Mouse (Mus musculus): ENCODE measurements around the gene Pttg1.

The Pttg1 gene

GRCm38 (mm10) chr11:43425824-43426413 lies at the start of gene Pttg1:
Gene Pttg1 (minus strand): TSS chr11:43426251.
- peak; percentile 73 to 74 for DNase-seq

- DNase-seq, result no peak
Measured at GRCm38 (mm10) chr11:43474225-43474774, 48.2 kb upstream of the Pttg1 start, which contains the start of gene C1qtnf2. Gene C1qtnf2 (plus strand): TSS chr11:43474276.

GRCm38 (mm10) chr11:43473635-43474224 lies 47.7 kb upstream of the Pttg1 start:
- no peak for DNase-seq

- no peak for DNase-seq
Measured at GRCm38 (mm10) chr11:43473115-43473514, 47.1 kb upstream of the Pttg1 start.

- no peak for DNase-seq
Measured at GRCm38 (mm10) chr11:43470881-43471820, 45.1 kb upstream of the Pttg1 start.

- DNase-seq, result no peak
Measured at GRCm38 (mm10) chr11:43470118-43470517, 44.1 kb upstream of the Pttg1 start.

- no peak for DNase-seq
Measured at GRCm38 (mm10) chr11:43463204-43463603, 37.2 kb upstream of the Pttg1 start.

GRCm38 (mm10) chr11:43452266-43452665 lies 26.2 kb upstream of the Pttg1 start:
- DNase-seq, result no peak

GRCm38 (mm10) chr11:43451322-43451721 lies 25.3 kb upstream of the Pttg1 start:
- no peak for DNase-seq

GRCm38 (mm10) chr11:43449916-43450315 lies 23.9 kb upstream of the Pttg1 start:
- peak; percentile 56 to 62 for DNase-seq

- DNase-seq, result no peak
Measured at GRCm38 (mm10) chr11:43443183-43443582, 17.1 kb upstream of the Pttg1 start.

GRCm38 (mm10) chr11:43441121-43441520 lies 15.1 kb upstream of the Pttg1 start:
- no peak for DNase-seq

GRCm38 (mm10) chr11:43434024-43434407 lies 8.0 kb upstream of the Pttg1 start:
- DNase-seq, result no peak

GRCm38 (mm10) chr11:43433254-43434023 lies 7.4 kb upstream of the Pttg1 start, which contains the start of gene Slu7:
Gene Slu7 (plus strand): TSS chr11:43433744.
- peak; percentile 83 for DNase-seq

GRCm38 (mm10) chr11:43426414-43426884 lies 398 bp upstream of the Pttg1 start:
- no peak for DNase-seq

GRCm38 (mm10) chr11:43425166-43425709 lies 813 bp downstream of the Pttg1 start:
- no peak for DNase-seq

- DNase-seq, result no peak
Measured at GRCm38 (mm10) chr11:43424386-43424785, 1.7 kb downstream of the Pttg1 start.

GRCm38 (mm10) chr11:43417201-43417600 lies 8.8 kb downstream of the Pttg1 start:
- no peak for DNase-seq

GRCm38 (mm10) chr11:43412771-43413451 lies 13.1 kb downstream of the Pttg1 start:
- DNase-seq, result peak; percentile 90 to 92

GRCm38 (mm10) chr11:43411413-43411812 lies 14.6 kb downstream of the Pttg1 start:
- peak; percentile 76 to 86 for DNase-seq

- DNase-seq, result no peak
Measured at GRCm38 (mm10) chr11:43410291-43410690, 15.8 kb downstream of the Pttg1 start.
